Mouse (Mus musculus) macrophage (primary cell): ENCODE measurements around the gene Vmn1r64. TPM values are rescaled to one million over a fixed set of nuclear protein-coding genes. Genes with fewer than 3 reads are reported as not detected.
"Not testable (repeated sequence)": the region's sequence is repeated elsewhere in the genome, so short reads cannot be mapped to it uniquely, and the experiment has no call there.

Experiments
- H3K27ac ChIP-seq: fragments of 350-480 bp; formaldehyde crosslinking; 2 replicates; pipeline ENCODE4 v1.9.0; 2021
- H3K36me3 ChIP-seq: fragments of 350-480 bp; formaldehyde crosslinking; 2 replicates; pipeline ENCODE4 v1.9.0; 2021; ENCODE audit errors: inconsistent target
- H3K4me3 ChIP-seq: fragments of 350-480 bp; formaldehyde crosslinking; 2 replicates; pipeline ENCODE4 v1.9.0; 2021; ENCODE audit errors: inconsistent target
- H3K79me2 ChIP-seq: fragments of 350-480 bp; formaldehyde crosslinking; 2 replicates; pipeline ENCODE4 v1.9.0; 2021; ENCODE audit errors: inconsistent target
- WGBS: methylation state at CpG from one replicate; pipeline ENCODE4 v1.1.7; 2026; ENCODE audit warnings: inconsistent platforms; ENCODE audit not compliant: missing documents; 5-methylcytosine and 5-hydroxymethylcytosine counted together
- polyA plus RNA-seq: library from polyadenylated mRNA; stranded (reverse); fragments of 250-400 nt; gene quantifications from 3 replicates; pipeline ENCODE4 v1.2.4, GENCODE M21; 2018; ENCODE audit warnings: inconsistent platforms
- total RNA-seq, 78 experiments: library from RNA; depleted of rRNA; stranded (reverse); fragments of 250-400 nt; gene quantifications; 1 replicate in 9 of 78; 2 replicates in 24 of 78; 3 replicates in 43 of 78; 4 replicates in 2 of 78; pipeline ENCODE4 v1.2.4; 2018; ENCODE audit warnings: inconsistent platforms in 56 of 78

The Vmn1r64 gene
- total RNA-seq (2018; cell fraction: chromatin; rRNA removed) = not detected
- not detected for total RNA-seq (2018; cell fraction: cytosol; rRNA removed)
- not detected for total RNA-seq (2018; cell fraction: nucleus; rRNA removed)
- polyA plus RNA-seq = not detected in 3 replicates

- no peak within 1 kb of the TSS for H3K27ac ChIP-seq
- no peaks in the 10 kb centered on the region for H3K36me3 ChIP-seq
- no peak within 1 kb of the TSS for H3K4me3 ChIP-seq
- no peaks in the 10 kb centered on the region for H3K79me2 ChIP-seq
These were observed at the start of gene Vmn1r64 for GRCm38 (mm10) chr7:5884442-5884841. Gene Vmn1r64 (minus strand): TSS chr7:5884542.

DNA sequence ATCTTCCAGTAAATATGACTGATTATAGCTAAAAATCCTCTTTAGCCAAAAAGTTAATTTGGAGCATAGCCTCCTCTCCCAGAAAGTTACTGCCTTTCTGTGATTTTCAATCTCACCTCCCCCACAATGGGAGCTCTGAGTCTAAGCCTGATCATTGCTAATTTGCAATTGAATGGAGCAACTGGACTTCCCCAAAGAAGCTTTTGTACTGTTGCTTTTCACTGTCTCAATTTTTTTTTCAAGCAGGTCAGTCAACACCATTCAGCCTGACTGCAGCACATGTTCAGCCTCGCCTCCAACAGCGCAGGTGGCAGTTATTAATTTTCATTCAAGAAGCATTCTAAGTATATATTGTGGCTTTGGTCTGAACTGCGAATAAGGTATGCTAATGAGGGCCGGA, 14.9 kb upstream of the Vmn1r64 start:
- no peaks in the 10 kb centered on the region for H3K79me2 ChIP-seq
- WGBS = 91% methylated on average over 4 of the region's 4 CpGs
- no peak overlapping the region for H3K4me3 ChIP-seq
- no peak overlapping the region for H3K27ac ChIP-seq
- no peaks in the 10 kb centered on the region for H3K36me3 ChIP-seq

- not testable (repeated sequence) for H3K79me2 ChIP-seq, H3K27ac ChIP-seq, H3K4me3 ChIP-seq, H3K36me3 ChIP-seq
- WGBS = 85% methylated on average over 2 of the region's 2 CpGs
These were observed 12.9 kb upstream of the Vmn1r64 start for GRCm38 (mm10) chr7:5897245-5897644.

Other genes with a start within 250 kb of the Vmn1r64 start
- gene Vmn1r62, start 210.9 kb downstream of the Vmn1r64 start, polyA plus RNA-seq = not detected in 3 replicates
- not detected in 3 replicates for gene Vmn1r63, start 79.1 kb downstream of the Vmn1r64 start, polyA plus RNA-seq
- not detected in 3 replicates for gene Vmn1r65, start 126.5 kb upstream of the Vmn1r64 start, polyA plus RNA-seq
- gene Nlrp4c, start 160.6 kb upstream of the Vmn1r64 start, polyA plus RNA-seq = not detected in 3 replicates